Mouse (Mus musculus) limb, embryonic 11.5 days (tissue): Measurements from ENCODE around the gene Opcml. TPM values are rescaled to one million over a fixed set of nuclear protein-coding genes. Genes with fewer than 3 reads are reported as not detected.

Experiments used
- ATAC-seq: fragments of 200-750 bp; cut with Nextera tagmentation; 2 replicates; pipeline ENCODE4 v1.8.0; 2017; ENCODE audit warnings: low read depth; ENCODE audit not compliant: insufficient number of reproducible peaks, low FRiP score, low TSS enrichment
- DNase-seq: peaks from one replicate; pipeline ENCODE4 v3.0.0-alpha.2; 2015; ENCODE audit warnings: low spot score
- H3K27ac ChIP-seq: fragments of 300-500 bp; sonication (generic); replicated peaks from 2 replicates; pipeline ENCODE4 v1.5.1; 2014; ENCODE audit warnings: low read depth, mild to moderate bottlenecking, low read length
- H3K27me3 ChIP-seq: fragments of 300-500 bp; sonication (generic); 2 replicates; pipeline ENCODE4 v1.6.1; 2014; ENCODE audit warnings: mild to moderate bottlenecking, low read length, mixed read lengths; ENCODE audit not compliant: control insufficient read depth, insufficient read depth
- H3K36me3 ChIP-seq: fragments of 300-500 bp; sonication (generic); 2 replicates; pipeline ENCODE4 v1.6.1; 2014; ENCODE audit warnings: mild to moderate bottlenecking, low read length, moderate library complexity, mixed read lengths; ENCODE audit not compliant: control insufficient read depth, insufficient read depth
- H3K4me1 ChIP-seq: fragments of 300-500 bp; sonication (generic); 2 replicates; pipeline ENCODE4 v1.6.1; 2014; ENCODE audit warnings: low read length, mixed read lengths; ENCODE audit not compliant: control insufficient read depth, insufficient read depth
- H3K4me2 ChIP-seq: fragments of 300-500 bp; sonication (generic); 2 replicates; pipeline ENCODE4 v1.6.1; 2014; ENCODE audit warnings: low read depth, mild to moderate bottlenecking, moderate library complexity; ENCODE audit not compliant: severe bottlenecking
- H3K4me3 ChIP-seq: fragments of 300-500 bp; sonication (generic); 2 replicates; pipeline ENCODE4 v1.5.1; 2014; ENCODE audit warnings: low read depth, low read length
- H3K9ac ChIP-seq: fragments of 300-500 bp; sonication (generic); 2 replicates; pipeline ENCODE4 v1.6.1; 2014; ENCODE audit warnings: mild to moderate bottlenecking, low read length
- H3K9me3 ChIP-seq: fragments of 300-500 bp; sonication (generic); 2 replicates; pipeline ENCODE4 v1.6.1; 2016; ENCODE audit warnings: low read length; ENCODE audit not compliant: control insufficient read depth
- WGBS: fragments of 180-500 bp; shearing (Covaris S2); extraction: QIAGEN DNeasy Blood & Tissue Kit; methylation state at CpG from one replicate; pipeline ENCODE4 v1.1.7; 2014; 5-methylcytosine and 5-hydroxymethylcytosine counted together
- polyA plus RNA-seq: library from polyadenylated mRNA; unstranded; fragments of >200 nt; fragmentation: Nextera tagmentation; extraction: Ambion mirVana; gene quantifications from 2 replicates; pipeline ENCODE4 v1.2.1, GENCODE M21; 2014

Gene Opcml
- polyA plus RNA-seq, 1 experiment from 2014 or later, result 0.20 TPM

DNA sequence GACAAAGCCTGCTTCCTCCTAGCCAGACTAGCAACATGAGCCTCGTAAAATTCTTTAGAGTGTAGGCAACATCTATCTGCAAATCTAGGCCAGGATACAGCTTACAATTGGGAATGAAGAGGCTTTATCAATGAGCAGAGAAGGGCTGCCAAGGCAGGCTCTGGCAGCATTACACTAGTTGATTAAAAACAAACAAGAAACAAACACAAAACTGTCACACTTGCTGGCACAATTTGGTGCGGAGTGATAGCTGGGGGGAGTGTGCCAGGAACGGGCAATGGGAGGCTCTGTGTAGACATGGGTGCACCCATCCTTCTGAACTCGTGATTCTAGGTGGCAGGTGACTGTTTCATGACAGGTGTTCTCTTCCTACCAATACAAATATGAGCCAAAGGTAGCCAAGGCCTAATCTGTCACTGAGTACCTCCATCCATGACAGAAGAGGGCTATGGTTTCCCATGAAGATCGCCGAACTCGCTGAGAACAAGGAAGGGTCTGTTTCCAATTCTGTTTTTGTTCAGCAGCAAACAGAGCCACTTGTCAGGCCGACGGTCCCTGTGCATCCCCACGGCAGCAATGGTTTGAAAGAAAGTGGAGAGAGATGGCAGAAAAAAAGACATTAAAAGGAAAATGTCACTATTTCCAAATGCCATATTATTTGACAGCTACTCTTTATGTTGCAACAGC, 574.0 kb downstream of the Opcml start:
- Histone ChIP-seq H3K4me1 (no peaks in the 10 kb centered on the region), H3K4me2 (no peak overlapping the region), H3K9ac (no peak overlapping the region), H3K9me3 (no peaks in the 10 kb centered on the region), H3K27me3 (no peaks in the 10 kb centered on the region), H3K36me3 (no peaks in the 10 kb centered on the region), H3K27ac (no peak overlapping the region), H3K4me3 (no peak overlapping the region)
- WGBS, result 78% methylated on average over 10 of the region's 10 CpGs
- DNase-seq (no peak), ATAC-seq (no peak)

DNA sequence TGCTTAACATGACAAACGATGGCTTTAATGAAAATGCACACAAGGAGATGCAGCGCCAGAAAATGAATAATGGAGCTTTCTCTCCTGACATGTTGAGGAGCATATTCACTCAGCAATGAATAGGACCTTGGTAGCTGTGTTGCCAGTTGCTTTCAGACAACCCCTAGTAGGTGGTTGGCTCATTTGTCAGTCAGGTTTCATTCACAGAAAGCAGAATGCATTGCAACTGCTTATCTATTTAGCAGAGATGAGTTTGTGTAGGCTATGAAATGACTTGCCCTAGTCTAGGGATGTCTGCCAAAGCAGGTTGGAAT, 574.5 kb downstream of the Opcml start:
- H3K36me3 ChIP-seq, result no peaks in the 10 kb centered on the region
- ATAC-seq, result no peak
- WGBS, result 92% methylated on average over 2 of the region's 2 CpGs
- H3K9ac ChIP-seq, result no peak overlapping the region
- no peaks in the 10 kb centered on the region for H3K4me1 ChIP-seq
- no peaks in the 10 kb centered on the region for H3K9me3 ChIP-seq
- H3K27ac ChIP-seq, result no peak overlapping the region
- H3K4me2 ChIP-seq, result no peak overlapping the region
- no peak for DNase-seq
- no peaks in the 10 kb centered on the region for H3K27me3 ChIP-seq
- no peak overlapping the region for H3K4me3 ChIP-seq

DNA sequence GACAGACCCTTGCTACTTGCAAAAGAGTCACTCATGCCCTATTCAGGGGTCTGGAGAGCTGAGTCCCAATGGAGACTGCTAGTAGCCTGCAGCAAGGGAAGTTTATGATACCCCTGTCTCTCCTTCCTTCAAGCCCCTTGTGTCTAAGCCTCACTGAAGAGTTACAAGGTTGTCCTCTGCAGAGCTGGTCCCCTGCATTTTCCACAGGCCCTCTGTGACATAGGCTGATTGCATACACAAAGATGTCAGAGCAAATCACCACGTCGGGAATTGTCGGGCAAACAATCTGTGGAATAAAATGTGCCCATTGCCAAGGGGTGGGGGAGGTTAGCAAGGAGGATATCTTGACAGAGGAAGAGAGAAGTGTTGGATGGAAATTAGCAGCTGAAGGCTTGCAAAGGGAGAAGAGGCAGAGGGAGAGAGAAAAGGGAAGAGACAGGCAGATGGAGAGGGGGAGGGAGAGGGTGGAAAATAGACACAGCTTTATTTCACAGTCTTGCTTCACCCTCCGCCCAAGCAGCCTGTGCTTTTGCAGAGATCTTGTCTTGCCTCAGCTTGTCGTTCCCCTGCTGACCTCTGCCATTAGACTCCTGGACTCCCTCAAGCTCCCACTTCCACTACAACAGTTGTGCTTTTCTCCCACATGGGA, 596.1 kb downstream of the Opcml start:
- Histone ChIP-seq H3K9ac (no peak overlapping the region), H3K4me1 (no peaks in the 10 kb centered on the region), H3K27ac (no peak overlapping the region), H3K27me3 (no peaks in the 10 kb centered on the region), H3K9me3 (no peaks in the 10 kb centered on the region), H3K36me3 (no peaks in the 10 kb centered on the region), H3K4me2 (no peak overlapping the region), H3K4me3 (no peak overlapping the region)
- 70% methylated on average over 5 of the region's 5 CpGs for WGBS
- DNase-seq (no peak), ATAC-seq (no peak)

DNA sequence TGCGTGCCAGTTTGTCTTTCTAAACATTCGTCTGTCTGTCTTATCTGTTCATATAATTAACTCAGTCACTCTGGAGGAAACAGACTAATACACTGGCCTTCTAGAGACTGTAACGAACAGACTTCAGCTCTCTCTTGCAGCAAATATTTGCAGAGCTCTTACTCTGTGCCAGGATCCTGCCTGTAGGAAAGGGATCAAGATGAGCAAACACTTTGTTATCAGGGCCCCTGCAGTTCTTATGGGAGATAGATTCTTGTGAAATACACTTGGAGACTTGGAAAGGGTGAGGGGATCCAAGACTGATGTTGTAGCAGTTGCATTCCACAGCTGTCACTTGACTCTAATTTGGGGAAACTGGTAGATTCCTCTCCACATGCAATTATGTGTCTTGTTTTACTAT, 604.6 kb downstream of the Opcml start:
- WGBS, result 22% methylated on average over 3 of the region's 3 CpGs
- no peak for DNase-seq
- Histone ChIP-seq H3K4me2 (no peak overlapping the region), H3K27ac (no peak overlapping the region), H3K36me3 (no peaks in the 10 kb centered on the region), H3K9ac (no peak overlapping the region), H3K9me3 (no peaks in the 10 kb centered on the region), H3K27me3 (no peaks in the 10 kb centered on the region), H3K4me3 (no peak overlapping the region), H3K4me1 (no peaks in the 10 kb centered on the region)
- no peak for ATAC-seq

DNA sequence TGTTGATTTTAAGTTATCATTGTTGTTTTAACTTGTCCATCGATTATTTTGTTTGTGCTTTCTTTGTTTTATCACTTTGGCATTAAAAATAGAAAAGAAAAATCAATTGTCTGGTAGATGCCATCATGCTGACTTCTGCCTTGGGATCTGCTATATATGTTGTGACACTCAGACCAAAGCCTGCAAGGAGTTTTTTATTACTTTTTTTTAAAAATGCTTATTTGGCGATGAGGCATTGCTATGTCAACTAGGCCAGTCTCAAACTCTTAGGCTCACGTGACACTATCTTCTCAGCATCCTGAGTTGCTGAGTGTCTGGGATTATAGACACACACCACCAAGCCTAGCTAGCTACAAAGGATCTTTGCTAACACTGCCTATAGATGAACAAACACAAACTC, 605.1 kb downstream of the Opcml start:
- no peaks in the 10 kb centered on the region for H3K36me3 ChIP-seq
- no peak for ATAC-seq
- no peak for DNase-seq
- H3K9me3 ChIP-seq, result no peaks in the 10 kb centered on the region
- H3K9ac ChIP-seq, result no peak overlapping the region
- no peak overlapping the region for H3K4me2 ChIP-seq
- no peaks in the 10 kb centered on the region for H3K27me3 ChIP-seq
- H3K27ac ChIP-seq, result no peak overlapping the region
- no peak overlapping the region for H3K4me3 ChIP-seq
- 84% methylated on average over 3 of the region's 3 CpGs for WGBS
- no peaks in the 10 kb centered on the region for H3K4me1 ChIP-seq

DNA sequence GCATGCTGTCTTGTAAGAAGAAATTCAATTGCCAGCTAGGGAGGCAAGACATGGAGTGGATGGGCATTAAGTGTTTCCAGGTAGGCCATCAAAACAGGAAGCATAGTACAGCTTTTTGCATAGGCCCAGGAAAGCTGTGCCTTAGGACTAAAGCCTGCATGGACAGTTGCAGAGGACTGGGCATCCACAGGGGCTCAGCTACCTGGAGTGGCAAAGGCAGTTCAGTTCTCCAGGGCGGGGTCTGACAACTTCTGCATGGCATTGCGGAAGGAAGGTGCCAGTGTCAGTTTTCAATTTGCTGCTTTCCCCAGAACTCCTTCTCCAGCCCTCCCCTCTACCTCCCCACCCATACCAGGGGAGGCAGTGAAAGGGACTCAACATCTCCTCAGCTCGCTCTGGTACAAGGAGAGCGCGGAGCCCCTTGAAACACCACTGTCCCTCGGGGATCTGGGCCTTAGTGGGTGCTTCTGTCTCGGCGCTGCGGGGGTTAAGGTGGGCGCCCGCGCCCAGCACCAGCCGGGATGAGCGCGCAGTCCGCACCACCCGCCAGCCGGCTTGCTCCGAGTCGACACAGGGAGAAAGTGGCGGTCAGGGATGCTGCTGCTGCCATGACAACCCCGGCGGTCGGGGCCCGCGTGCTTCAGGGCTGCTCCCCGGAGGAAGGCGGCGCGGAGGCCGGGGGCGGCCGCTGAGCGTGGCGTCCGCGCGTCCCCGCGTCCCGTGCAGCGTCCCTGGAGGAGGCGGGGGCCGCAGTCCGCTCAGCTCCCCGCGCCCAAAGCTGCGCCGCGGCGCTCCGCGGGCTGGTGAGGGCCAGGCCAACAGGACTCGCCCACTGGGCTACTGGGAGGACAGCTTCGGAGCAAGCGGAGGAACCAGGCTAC, 612.4 kb downstream of the Opcml start:
- H3K36me3 ChIP-seq, result no peaks in the 10 kb centered on the region
- no peak overlapping the region for H3K27ac ChIP-seq
- DNase-seq, result peak; percentile 62
- WGBS, result 2% methylated on average over 46 of the region's 56 CpGs
- H3K4me1 ChIP-seq, result 0 out of 2 replicates have a peak, but pooled peaks cover 3% of the 10 kb centered on the region
- H3K4me2 ChIP-seq, result peak overlapping the region; percentile 99
- H3K9me3 ChIP-seq, result no peaks in the 10 kb centered on the region
- H3K27me3 ChIP-seq, result peaks cover 26% of the 10 kb centered on the region
- peak overlapping the region; percentile 50 for H3K4me3 ChIP-seq
- ATAC-seq, result peak; percentile 44
- peak overlapping the region; percentile 34; the same call in 1 of the 2 replicates for H3K9ac ChIP-seq

DNA sequence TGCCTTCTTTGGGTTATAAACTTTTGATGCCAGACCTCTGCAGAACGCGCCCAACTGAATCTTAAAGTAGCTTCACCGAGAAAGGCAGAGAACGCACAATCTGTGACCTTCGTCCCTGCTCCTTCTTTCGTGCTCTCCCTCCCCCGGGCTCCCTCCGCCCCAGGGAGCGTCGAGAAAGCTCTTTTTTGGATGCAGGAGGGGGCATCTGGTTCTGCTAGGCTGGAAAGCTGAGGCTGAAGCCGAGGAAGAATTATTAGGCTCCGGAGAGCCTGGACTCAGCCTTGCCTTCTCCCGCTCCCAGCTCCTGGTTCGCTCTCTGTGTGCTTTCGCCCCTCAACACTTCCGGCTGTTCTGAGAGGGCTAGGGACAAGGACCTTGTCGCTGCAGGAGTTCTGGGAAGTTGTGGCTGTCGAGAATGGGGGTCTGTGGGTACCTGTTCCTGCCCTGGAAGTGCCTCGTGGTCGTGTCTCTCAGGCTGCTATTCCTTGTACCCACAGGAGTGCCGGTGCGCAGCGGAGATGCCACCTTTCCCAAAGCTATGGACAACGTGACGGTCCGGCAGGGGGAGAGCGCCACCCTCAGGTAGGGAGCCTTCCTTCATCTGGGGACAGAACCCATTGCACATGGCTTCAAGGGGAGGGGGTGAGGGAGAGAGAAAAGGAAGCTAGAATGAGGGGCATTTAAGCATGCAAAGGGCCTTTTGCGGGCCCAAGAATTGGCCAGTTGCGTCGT, 613.4 kb downstream of the Opcml start:
- Histone ChIP-seq H3K36me3 (no peaks in the 10 kb centered on the region), H3K9ac (no peak overlapping the region; the same call in 1 of the 2 replicates), H3K27ac (no peak overlapping the region), H3K9me3 (no peaks in the 10 kb centered on the region), H3K4me3 (peak overlapping the region; percentile 50), H3K4me2 (peak overlapping the region; percentile 99), H3K27me3 (peaks cover 26% of the 10 kb centered on the region), H3K4me1 (0 out of 2 replicates have a peak, but pooled peaks cover 3% of the 10 kb centered on the region)
- peak; percentile 67 for DNase-seq
- 3% methylated on average over 30 of the region's 30 CpGs for WGBS
- ATAC-seq, result 0 out of 2 replicates have a peak, but pooled peaks have one; percentile 54

DNA sequence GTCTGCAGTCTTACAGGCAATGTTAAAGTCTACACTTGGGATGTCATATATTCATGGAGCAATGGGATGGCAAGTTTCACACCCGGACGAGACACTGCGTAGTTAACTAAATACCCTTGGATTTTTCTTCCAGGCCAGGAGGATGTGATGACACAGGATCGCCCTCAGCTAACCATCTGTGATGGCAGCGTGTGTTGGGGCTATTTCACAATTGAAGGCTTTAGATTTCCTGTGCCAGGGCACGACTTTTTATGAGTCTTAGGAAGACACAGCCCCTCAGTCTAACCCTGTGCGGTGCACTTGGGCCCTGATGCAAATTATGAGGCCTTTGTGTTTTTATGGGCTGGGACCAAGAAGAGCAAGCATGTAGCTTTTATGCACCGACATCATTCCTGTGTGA, 614.0 kb downstream of the Opcml start:
- Histone ChIP-seq H3K4me1 (0 out of 2 replicates have a peak, but pooled peaks cover 3% of the 10 kb centered on the region), H3K4me2 (peak overlapping the region; percentile 99; the same call in 1 of the 2 replicates), H3K4me3 (no peak overlapping the region; the same call in 1 of the 2 replicates), H3K9me3 (no peaks in the 10 kb centered on the region), H3K27me3 (peaks cover 26% of the 10 kb centered on the region), H3K9ac (no peak overlapping the region), H3K36me3 (no peaks in the 10 kb centered on the region), H3K27ac (no peak overlapping the region)
- no peak for DNase-seq
- ATAC-seq, result no peak
- WGBS, result 56% methylated on average over 8 of the region's 8 CpGs
